Mouse (Mus musculus) retina, adult 2 months (tissue): ENCODE data around the gene Grk2.
A peak's percentile ranks its signal among the peaks of the same experiment; 100 is the strongest.

Experiments
- DNase-seq: peaks from one replicate; pipeline ENCODE4 v3.0.0-alpha.2; 2012; ENCODE audit warnings: low read depth, low spot score

Grk2 gene

DNA sequence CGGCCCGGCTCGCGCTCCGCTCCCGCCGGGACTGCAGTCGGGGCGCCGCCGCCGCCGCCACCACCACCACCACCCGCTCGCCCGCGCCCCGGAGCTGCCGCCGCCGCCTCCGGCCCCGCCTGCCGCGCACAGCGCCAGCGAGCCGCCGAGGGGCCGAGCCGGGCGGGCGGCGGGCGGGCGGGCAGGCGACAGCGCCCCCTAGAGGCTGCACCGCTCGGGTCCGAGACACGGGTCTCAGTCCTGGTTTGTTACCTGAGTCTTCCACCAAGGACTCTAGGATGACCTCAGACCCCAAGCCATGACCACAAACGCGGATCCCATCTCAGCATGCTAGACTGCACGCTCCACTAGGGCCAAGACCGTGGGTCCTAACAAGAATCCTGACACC is at the start of gene Grk2:
Grk2 (minus strand) TSS at position 33 of the 388 bp plus-strand sequence.
- peak; percentile 53 for DNase-seq

DNA sequence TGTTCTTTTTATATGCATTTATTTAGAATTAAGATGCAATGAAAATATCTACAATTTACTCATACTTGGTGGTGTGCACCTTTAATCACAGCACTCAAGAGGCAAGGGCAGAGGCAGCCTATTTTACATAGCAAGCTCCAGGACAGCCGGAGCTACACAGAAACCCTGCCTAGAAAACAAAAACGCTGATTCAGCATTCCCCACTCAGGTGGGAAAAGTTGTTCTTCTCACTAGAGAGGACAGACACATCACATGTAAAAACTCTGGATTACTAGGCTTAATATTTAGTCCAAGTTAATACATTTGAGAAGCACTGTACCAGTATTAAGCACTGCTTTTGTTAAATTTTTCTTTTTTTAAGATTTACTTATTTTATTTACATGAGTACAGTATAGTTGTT is 43.4 kb upstream of the Grk2 start:
- no peak for DNase-seq

GRCm38 (mm10) chr19:4346479-4346878 is 40.5 kb upstream of the Grk2 start:
- DNase-seq, result no peak

DNA sequence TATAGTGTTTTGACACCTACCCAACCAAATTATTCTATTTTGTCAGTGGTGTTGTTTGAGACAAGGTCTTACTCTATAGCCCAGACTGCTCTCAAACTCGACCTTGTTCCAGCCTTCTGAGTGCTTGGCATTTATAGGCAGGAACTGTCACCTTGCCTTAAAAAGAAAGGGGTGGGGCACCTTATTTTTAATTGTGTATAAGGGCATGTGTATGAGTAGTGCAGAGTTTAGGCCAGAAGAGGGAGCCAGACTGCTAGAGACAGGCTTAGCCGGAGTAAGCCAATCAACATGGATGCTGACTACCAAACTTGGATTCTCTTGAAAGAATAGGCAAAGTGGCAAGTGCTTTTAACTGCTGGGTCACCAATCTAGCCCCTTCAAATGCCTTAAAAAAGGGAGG is 32.1 kb upstream of the Grk2 start:
- peak; percentile 46 for DNase-seq

- DNase-seq, result peak; percentile 64
Measured at GRCm38 (mm10) chr19:4333791-4334190, 27.8 kb upstream of the Grk2 start.

- DNase-seq, result no peak
Measured at GRCm38 (mm10) chr19:4333100-4333775, 27.2 kb upstream of the Grk2 start.

DNA sequence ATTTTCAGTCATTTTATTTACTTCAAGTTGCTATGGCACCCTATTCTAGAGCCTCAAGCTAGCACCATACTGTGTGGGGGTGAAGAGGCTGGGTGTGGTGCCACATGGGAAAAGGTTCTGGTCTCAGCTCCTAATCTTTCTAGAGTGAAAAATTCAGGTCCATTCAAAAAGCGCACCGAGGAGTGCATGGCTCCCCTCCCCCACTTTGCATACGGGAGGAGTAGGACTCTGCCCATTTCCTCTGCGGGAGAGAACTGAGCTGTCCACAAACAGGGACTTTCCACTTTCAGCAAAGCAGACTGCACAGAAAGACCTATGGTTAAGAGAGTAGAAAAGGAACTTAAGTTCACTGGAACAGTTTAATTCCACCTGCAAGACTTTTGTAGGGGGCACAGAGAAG is 26.6 kb upstream of the Grk2 start:
- DNase-seq, result no peak

- DNase-seq, result no peak
Measured at GRCm38 (mm10) chr19:4331273-4331672, 25.3 kb upstream of the Grk2 start.

GRCm38 (mm10) chr19:4330603-4331002 is 24.6 kb upstream of the Grk2 start:
- DNase-seq, result no peak

DNA sequence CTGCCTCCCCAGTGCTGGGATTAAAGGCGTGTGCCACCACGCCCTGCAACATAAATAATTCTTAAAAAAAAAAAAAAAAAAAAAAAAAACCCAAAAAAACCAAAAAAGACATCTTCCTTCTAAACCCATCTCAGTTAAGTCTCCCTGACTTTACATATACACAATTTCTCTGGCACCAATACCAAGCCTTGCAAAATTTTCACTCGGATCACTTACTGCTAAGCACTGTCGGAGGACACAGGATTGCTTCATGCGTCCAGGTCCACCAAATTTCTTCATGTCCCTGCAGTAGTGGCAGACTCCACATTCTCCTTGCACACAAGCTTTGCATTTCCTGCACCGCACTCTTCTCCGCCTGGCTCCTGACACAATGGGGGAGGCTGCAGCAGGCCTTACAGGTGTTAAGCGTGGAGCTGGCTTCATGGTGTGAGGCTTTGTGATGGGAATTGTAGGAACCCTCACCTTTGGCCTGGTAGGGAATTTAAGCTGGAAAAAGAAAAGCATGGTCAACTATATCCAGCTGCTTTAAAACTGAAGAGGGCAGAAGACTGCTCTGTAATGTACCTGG is 22.8 kb upstream of the Grk2 start:
- no peak for DNase-seq

DNA sequence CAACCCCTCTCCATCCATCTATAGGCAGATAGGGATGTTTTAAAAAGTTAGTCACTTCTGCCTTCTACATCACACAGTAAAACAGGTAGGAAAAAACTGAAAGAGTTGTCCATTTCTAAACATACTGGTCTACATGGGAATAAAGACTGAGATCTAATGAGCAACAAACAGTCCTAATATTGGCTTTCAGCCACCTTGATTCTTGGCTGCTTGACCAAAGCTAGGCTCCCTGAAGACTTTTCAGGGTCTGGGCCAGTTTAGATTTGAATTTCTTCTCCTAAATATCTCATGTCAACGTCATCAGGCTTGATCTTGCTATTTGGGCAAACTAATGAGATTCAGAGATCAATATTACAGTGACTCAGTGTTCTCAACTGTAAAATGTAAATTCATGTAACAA is 20.9 kb upstream of the Grk2 start:
- no peak for DNase-seq

DNA sequence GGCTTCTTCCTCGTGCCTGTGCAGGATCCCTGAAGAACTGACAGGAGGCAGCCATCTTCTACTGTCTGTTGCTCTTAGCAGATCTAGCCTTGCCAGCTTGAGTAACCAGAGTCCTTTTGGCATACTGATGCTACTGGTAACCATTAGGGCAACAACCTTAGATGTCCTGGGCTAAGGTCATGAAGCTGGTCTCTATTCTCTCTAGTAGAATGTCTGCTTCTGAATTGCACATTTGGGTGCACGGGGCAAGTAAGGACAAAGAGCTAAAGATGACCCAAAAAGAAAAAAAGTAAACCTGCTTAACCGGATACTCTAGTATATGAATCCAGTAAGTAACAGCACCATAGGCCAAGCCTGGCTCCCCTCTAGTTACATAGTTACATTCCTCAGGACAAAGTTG is 20.1 kb upstream of the Grk2 start:
- DNase-seq, result no peak

DNA sequence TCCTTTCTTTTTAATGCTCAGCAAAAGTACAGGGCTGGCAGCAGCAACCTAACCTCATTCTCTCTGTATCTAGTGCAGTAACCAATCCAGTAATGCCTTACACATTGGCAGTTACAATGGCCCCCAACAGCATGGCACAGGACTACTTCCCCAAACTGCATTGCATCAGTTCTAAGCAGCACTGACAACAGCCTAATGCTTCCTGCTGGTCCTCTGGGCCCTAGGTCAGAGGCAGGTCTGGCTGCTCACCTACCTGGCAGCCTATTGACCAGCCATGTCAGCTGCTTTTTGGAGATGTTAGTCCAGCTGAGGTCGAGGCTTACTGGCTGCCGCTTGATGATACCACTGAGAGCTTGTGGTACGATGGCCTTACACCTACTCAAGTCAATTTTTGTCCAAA is 16.1 kb upstream of the Grk2 start:
- DNase-seq, result no peak

DNA sequence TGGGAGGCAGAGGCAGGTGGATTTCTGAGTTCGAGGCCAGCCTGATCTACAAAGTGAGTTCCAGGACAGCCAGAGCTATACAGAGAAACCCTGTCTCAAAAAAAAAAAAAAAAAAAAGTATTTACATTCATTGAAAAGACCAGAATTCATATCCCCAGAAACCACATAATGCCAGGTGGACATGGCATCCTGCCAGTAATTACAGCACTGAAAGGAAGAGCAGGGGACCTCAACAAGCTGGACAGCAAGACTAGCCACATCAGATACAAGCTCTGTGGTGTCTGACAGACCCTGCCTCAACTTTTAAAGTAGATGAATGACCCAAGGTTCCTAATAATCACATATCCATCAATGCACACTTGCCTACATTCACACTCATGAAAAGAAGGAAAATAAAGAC is 15.6 kb upstream of the Grk2 start:
- DNase-seq, result no peak

DNA sequence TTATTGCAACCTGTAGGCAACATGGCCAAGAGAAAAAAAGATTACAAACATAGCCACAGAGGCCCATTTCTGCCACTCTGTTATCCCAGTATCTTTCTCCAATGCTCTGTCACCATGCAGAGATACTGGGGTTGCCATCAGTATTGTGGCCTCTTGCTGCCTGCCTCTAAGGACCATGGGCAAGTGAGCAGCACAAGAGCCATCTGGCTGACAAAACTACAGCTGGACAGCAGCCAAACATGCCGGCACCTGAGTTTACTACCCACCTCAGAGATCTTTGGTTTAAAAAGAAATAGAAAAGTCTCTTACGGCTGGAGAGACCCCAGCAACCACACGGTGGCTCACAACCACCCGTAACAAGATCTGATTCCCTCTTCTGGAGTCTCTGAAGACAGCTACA is 13.2 kb upstream of the Grk2 start:
- no peak for DNase-seq

GRCm38 (mm10) chr19:4317181-4317580 is 11.2 kb upstream of the Grk2 start:
- no peak for DNase-seq

DNA sequence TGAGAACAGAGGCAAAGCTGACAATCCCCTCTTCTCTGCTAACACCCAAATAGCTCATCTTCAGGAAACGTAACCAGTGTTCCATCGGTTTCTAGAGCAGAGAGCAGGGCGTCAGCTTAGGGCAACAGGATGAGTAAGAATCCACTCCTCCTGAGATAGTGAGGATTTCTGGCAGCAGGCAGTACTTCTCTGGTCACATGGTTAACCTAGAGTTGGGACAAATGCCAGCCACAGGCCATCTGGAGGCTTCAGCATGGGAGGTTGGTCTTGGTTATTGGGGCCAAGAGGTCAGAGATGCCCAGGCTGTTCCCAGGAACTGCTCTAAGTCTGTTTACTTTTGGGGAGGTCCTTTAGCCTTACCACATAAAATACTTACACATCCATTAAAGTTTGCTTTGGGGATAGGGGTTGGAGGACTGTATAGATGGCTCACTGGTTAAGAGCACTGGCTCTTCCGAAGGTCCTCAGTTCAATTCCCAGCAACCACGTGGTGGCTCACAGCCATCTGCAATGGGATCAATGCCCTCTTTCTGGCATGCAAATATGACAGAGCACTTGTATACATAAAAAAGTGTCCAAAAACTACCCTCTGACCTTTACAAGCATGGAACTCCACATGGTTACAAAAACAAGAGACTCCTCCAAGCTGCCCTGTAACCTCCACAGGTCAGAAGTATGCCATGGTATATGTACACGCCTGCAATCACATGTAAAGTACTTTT is 9.4 kb upstream of the Grk2 start:
- DNase-seq, result no peak

GRCm38 (mm10) chr19:4309776-4310185 is 3.8 kb upstream of the Grk2 start:
- no peak for DNase-seq

DNA sequence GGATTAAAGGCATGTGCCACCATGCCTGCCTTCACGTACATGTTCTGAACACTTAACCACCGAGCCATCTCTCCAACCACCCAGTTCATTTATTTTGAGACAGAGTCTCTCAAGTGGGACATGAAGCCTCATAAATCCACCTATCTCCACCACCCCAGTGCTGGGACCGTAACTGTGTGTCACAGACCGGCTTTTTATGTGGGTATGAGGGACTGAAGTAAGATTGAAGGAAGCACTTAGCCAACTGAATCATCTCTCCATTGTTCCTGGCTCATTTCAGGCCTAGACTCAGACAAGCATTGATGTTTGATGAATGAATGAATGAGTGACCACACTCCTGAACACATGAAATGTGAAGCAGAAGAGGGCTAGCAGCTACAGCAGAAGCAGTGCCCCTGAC is 3.3 kb upstream of the Grk2 start:
- DNase-seq, result no peak

GRCm38 (mm10) chr19:4305491-4306189 is 382 bp downstream of the Grk2 start:
- DNase-seq, result no peak

- DNase-seq, result no peak
Measured at GRCm38 (mm10) chr19:4304871-4305321, 1.1 kb downstream of the Grk2 start.

- no peak for DNase-seq
Measured at GRCm38 (mm10) chr19:4304251-4304821, 1.7 kb downstream of the Grk2 start.
